28 mouse cellular contexts compared by ENCODE assay signal in the genomic region with DNA sequence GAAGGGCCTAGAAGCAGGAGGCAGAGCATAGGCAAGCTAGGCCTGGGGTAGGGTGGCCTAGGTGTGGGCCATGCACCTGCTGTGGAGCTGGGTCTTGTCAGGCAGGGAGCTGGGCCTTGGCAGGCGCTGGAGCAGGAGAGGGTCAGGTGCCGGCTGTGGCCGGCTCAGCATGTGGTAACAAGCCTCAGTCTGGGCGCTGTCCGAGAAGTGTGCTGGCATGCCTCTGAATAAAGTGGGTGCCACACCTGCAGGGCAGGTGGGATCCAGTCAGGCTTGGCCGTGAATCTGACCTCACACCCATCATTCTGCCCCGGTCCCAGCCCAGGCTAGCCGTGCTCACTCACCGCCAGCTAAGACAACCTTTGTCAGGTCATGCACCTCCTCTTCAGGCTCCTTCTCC. TPM values are rescaled to one million over a fixed set of nuclear protein-coding genes. Genes with fewer than 3 reads are reported as not detected.
DNase-seq lines count a peak whose midpoint lies in the region; ATAC-seq and TF ChIP-seq lines count a peak whose summit lies in the region.
"Had no signal": no experiment of that assay in that cellular context is flagged by ENCODE, and none has a peak within 500 bp of the region (broad histone marks: within the 10 kb centered on the region; RNA-seq: fewer than 3 reads in every experiment).

No protein-coding gene starts in this region.

- H3K4me2 ChIP-seq in kidney, embryonic 16.5 days (replicated peaks; ENCODE audit: low read depth, low read length) = no peak overlapping the region
- no peak overlapping the region for H3K4me2 ChIP-seq in stomach, postnatal 0 days (replicated peaks; ENCODE audit: low read depth)
- H3K4me2 ChIP-seq: embryonic facial prominence, embryonic 12.5 days; embryonic facial prominence, embryonic 15.5 days; heart, embryonic 13.5 days; hindbrain, embryonic 14.5 days had no signal

- peak; percentile 37 for DNase-seq in kidney, adult 2 months
- no peak for DNase-seq in kidney, postnatal 10 days
- DNase-seq in kidney, postnatal 36 days = peak; percentile 16 to 24
- peak; percentile 72 for DNase-seq in urinary bladder, postnatal 14 days (ENCODE audit: low spot score)
- DNase-seq in urinary bladder, postnatal 10 days (ENCODE audit: low spot score) = no peak
- DNase-seq in stomach, postnatal 0 days (ENCODE audit: low spot score) = no peak
- DNase-seq in lung, postnatal 36 days = no peak
- DNase-seq: adrenal gland, adult 2 months; adrenal gland, postnatal 14 days; B cell, adult 2 months; cerebellum, adult 11 months; cerebellum, adult 2 months; cerebellum, adult 9-11 months; cerebellum, postnatal 25 days; forebrain, postnatal 0 days; gastrocnemius, adult 2 months; gastrocnemius, postnatal 14 days; heart, adult 18-20 months; heart, postnatal 14 days; heart, postnatal 4 days had no signal

- WGBS in kidney, adult 2 months = 71% methylated on average over 9 of the region's 9 CpGs
- WGBS in kidney, embryonic 16.5 days = 83% methylated on average over 9 of the region's 9 CpGs
- WGBS in stomach, postnatal 0 days = 78% methylated on average over 9 of the region's 9 CpGs

- no peaks in the 10 kb centered on the region for H3K9me3 ChIP-seq in kidney, embryonic 16.5 days (ENCODE audit: low read length)
- H3K9me3 ChIP-seq in stomach, postnatal 0 days (ENCODE audit: control insufficient read depth, low read length) = no peaks in the 10 kb centered on the region
- H3K9me3 ChIP-seq: embryonic facial prominence, embryonic 12.5 days; embryonic facial prominence, embryonic 15.5 days; heart, embryonic 10.5 days; heart, embryonic 13.5 days had no signal

- H3K27me3 ChIP-seq in kidney, adult 2 months (replicated peaks; ENCODE audit: control insufficient read depth, insufficient read depth, low read length) = no peaks in the 10 kb centered on the region
- H3K27me3 ChIP-seq in kidney, embryonic 16.5 days (ENCODE audit: insufficient read depth, low read length) = no peaks in the 10 kb centered on the region
- H3K27me3 ChIP-seq in stomach, postnatal 0 days (ENCODE audit: control insufficient read depth, insufficient read depth, low read length) = no peaks in the 10 kb centered on the region
- H3K27me3 ChIP-seq: CH12.LX; embryonic facial prominence, embryonic 12.5 days; embryonic facial prominence, embryonic 15.5 days; heart, embryonic 13.5 days had no signal

- H3K9ac ChIP-seq in kidney, embryonic 16.5 days (replicated peaks; ENCODE audit: low read length) = no peak overlapping the region
- H3K9ac ChIP-seq in stomach, postnatal 0 days (ENCODE audit: low read length) = no peak overlapping the region
- H3K9ac ChIP-seq: embryonic facial prominence, embryonic 12.5 days; embryonic facial prominence, embryonic 15.5 days; forebrain, postnatal 0 days; heart, embryonic 13.5 days; hindbrain, embryonic 14.5 days had no signal

- H3K27ac ChIP-seq in kidney, adult 2 months (ENCODE audit: insufficient read depth, low read depth, low read length) = no peak overlapping the region
- no peak overlapping the region for H3K27ac ChIP-seq in kidney, embryonic 16.5 days (ENCODE audit: low read length)
- H3K27ac ChIP-seq in stomach, postnatal 0 days (replicated peaks) = no peak overlapping the region
- H3K27ac ChIP-seq: embryonic facial prominence, embryonic 12.5 days; embryonic facial prominence, embryonic 15.5 days; gastrocnemius, adult 2 months; heart, embryonic 10.5 days; heart, embryonic 13.5 days; hindbrain, embryonic 14.5 days had no signal

- no peak for ATAC-seq in kidney, embryonic 16.5 days (ENCODE audit: low FRiP score, low TSS enrichment)
- 0 out of 2 replicates have a peak, but pooled peaks have one; percentile 30 for ATAC-seq in stomach, postnatal 0 days (ENCODE audit: low FRiP score, low TSS enrichment)
- ATAC-seq: forebrain, embryonic 14.5 days; forebrain, postnatal 0 days had no signal

- no peak overlapping the region for H3K4me3 ChIP-seq in kidney, adult 2 months (ENCODE audit: insufficient read depth, low read depth, low read length)
- H3K4me3 ChIP-seq in kidney, embryonic 16.5 days (ENCODE audit: low read length) = no peak overlapping the region
- H3K4me3 ChIP-seq in stomach, postnatal 0 days (ENCODE audit: low read depth, low read length) = no peak overlapping the region
- H3K4me3 ChIP-seq: embryonic facial prominence, embryonic 12.5 days; embryonic facial prominence, embryonic 15.5 days; gastrocnemius, adult 2 months; heart, embryonic 10.5 days; heart, embryonic 13.5 days had no signal

- H3K4me1 ChIP-seq in kidney, adult 2 months (ENCODE audit: control insufficient read depth, insufficient read depth, low read length) = no peaks in the 10 kb centered on the region
- H3K4me1 ChIP-seq in kidney, embryonic 16.5 days (ENCODE audit: insufficient read depth, low read length) = no peaks in the 10 kb centered on the region
- H3K4me1 ChIP-seq in stomach, postnatal 0 days (replicated peaks; ENCODE audit: control insufficient read depth, insufficient read depth) = no peaks in the 10 kb centered on the region
- H3K4me1 ChIP-seq: embryonic facial prominence, embryonic 12.5 days; embryonic facial prominence, embryonic 15.5 days had no signal

- TF ChIP-seq CTCF in kidney, adult 2 months (conservative IDR thresholded peaks at IDR 0.05; ENCODE audit: insufficient read depth, insufficient read length, low read depth, low read length) = no peak
- TF ChIP-seq CTCF in stomach, postnatal 0 days (IDR thresholded peaks at IDR 0.05; ENCODE audit: low read depth) = no peak

- H3K36me3 ChIP-seq in kidney, adult 2 months (ENCODE audit: control insufficient read depth, insufficient read depth, low read length) = no peaks in the 10 kb centered on the region
- no peaks in the 10 kb centered on the region for H3K36me3 ChIP-seq in kidney, embryonic 16.5 days (ENCODE audit: insufficient read depth, low read length)
- no peaks in the 10 kb centered on the region; the same call in 1 of the 2 replicates for H3K36me3 ChIP-seq in stomach, postnatal 0 days (ENCODE audit: control insufficient read depth, insufficient read depth, low read length)

- TF ChIP-seq EP300 in stomach, postnatal 0 days (optimal IDR thresholded peaks at IDR 0.05) = no peak

- no peak for TF ChIP-seq POLR2A in kidney, adult 2 months (IDR thresholded peaks at IDR 0.05; ENCODE audit: low read depth, low read length)

RNA-seq across cellular contexts. Expression of a gene that starts 5.3 kb away (rescaled TPM):
- polyA plus RNA-seq in kidney, adult 2 months (2012; rRNA removed) = 5.2 and 9.2 TPM in 2 replicates
- polyA plus RNA-seq in kidney, embryonic 16.5 days (2015; fragmentation: Nextera tagmentation; extraction: Ambion mirVana) = 5.7 and 6.4 TPM in 2 replicates
- 7.6 and 8.1 TPM in 2 replicates for polyA plus RNA-seq in stomach, postnatal 0 days (2015; fragmentation: Nextera tagmentation; extraction: Ambion mirVana)

RNA-seq across cellular contexts. Expression of a gene that starts 18.1 kb away (rescaled TPM):
- polyA plus RNA-seq in kidney, adult 2 months (2012; rRNA removed) = 19.3 and 22.5 TPM in 2 replicates
- polyA plus RNA-seq in kidney, embryonic 16.5 days (2015; fragmentation: Nextera tagmentation; extraction: Ambion mirVana) = 12.6 and 13.1 TPM in 2 replicates
- polyA plus RNA-seq in stomach, postnatal 0 days (2015; fragmentation: Nextera tagmentation; extraction: Ambion mirVana) = 10.0 and 10.1 TPM in 2 replicates

RNA-seq across cellular contexts. Expression of a gene that starts 18.1 kb away (rescaled TPM):
- 58.3 and 63.4 TPM in 2 replicates for polyA plus RNA-seq in kidney, adult 2 months (2012; rRNA removed)
- 30.9 and 35.0 TPM in 2 replicates for polyA plus RNA-seq in kidney, embryonic 16.5 days (2015; fragmentation: Nextera tagmentation; extraction: Ambion mirVana)
- polyA plus RNA-seq in stomach, postnatal 0 days (2015; fragmentation: Nextera tagmentation; extraction: Ambion mirVana) = 21.1 and 21.2 TPM in 2 replicates

RNA-seq across cellular contexts. Expression of a gene that starts 21.6 kb away (rescaled TPM):
- polyA plus RNA-seq in kidney, adult 2 months (2012; rRNA removed) = 48.8 and 50.1 TPM in 2 replicates
- polyA plus RNA-seq in kidney, embryonic 16.5 days (2015; fragmentation: Nextera tagmentation; extraction: Ambion mirVana) = 26.8 and 27.3 TPM in 2 replicates
- 33.0 and 37.2 TPM in 2 replicates for polyA plus RNA-seq in stomach, postnatal 0 days (2015; fragmentation: Nextera tagmentation; extraction: Ambion mirVana)

RNA-seq across cellular contexts. Expression of a gene that starts 25.8 kb away (rescaled TPM):
- polyA plus RNA-seq in kidney, adult 2 months (2012; rRNA removed) = 40.6 and 51.4 TPM in 2 replicates
- polyA plus RNA-seq in kidney, embryonic 16.5 days (2015; fragmentation: Nextera tagmentation; extraction: Ambion mirVana) = 305 and 314 TPM in 2 replicates
- polyA plus RNA-seq in stomach, postnatal 0 days (2015; fragmentation: Nextera tagmentation; extraction: Ambion mirVana) = 67.9 and 69.7 TPM in 2 replicates

Comparison
In these comparisons a context has a peak if more than half of its experiments do, and no peak if none do; other contexts are left out.
1. DNase-seq: peak in kidney, adult 2 months (single experiment), kidney, postnatal 36 days (2 of 2) and urinary bladder, postnatal 14 days (single experiment); none in kidney, postnatal 10 days (single experiment), urinary bladder, postnatal 10 days (single experiment), stomach, postnatal 0 days (single experiment) and lung, postnatal 36 days (single experiment).